8 mouse cellular contexts compared by ENCODE assay signal in genomic region chr12:85341131-85341530, GRCm38 (mm10). TPM values are rescaled to one million over a fixed set of nuclear protein-coding genes. Genes with fewer than 3 reads are reported as not detected.
A peak's percentile ranks its signal among the peaks of the same experiment; 100 is the strongest.
DNase-seq lines count a peak whose midpoint lies in the region; ATAC-seq lines count a peak whose summit lies in the region.

No protein-coding gene starts in this region.

- H3K4me3 ChIP-seq in heart, embryonic 11.5 days (ENCODE audit: low read depth, low read length) = no peak overlapping the region
- no peak overlapping the region for H3K4me3 ChIP-seq in embryonic facial prominence, embryonic 14.5 days (ENCODE audit: low read depth, low read length)

- no peak for ATAC-seq in heart, embryonic 11.5 days (replicated peaks; ENCODE audit: insufficient number of reproducible peaks, low FRiP score, low TSS enrichment)
- ATAC-seq in embryonic facial prominence, embryonic 14.5 days (ENCODE audit: low read depth) = 0 out of 2 replicates have a peak, but pooled peaks have one; percentile 20

- 60% methylated on average over 1 of the region's 1 CpGs for WGBS in heart, embryonic 11.5 days (ENCODE audit: insufficient replicate concordance)
- 50% methylated on average over 1 of the region's 1 CpGs for WGBS in embryonic facial prominence, embryonic 14.5 days

- no peaks in the 10 kb centered on the region for H3K9me3 ChIP-seq in heart, embryonic 11.5 days (replicated peaks; ENCODE audit: control insufficient read depth, low read length)
- no peaks in the 10 kb centered on the region for H3K9me3 ChIP-seq in embryonic facial prominence, embryonic 14.5 days (ENCODE audit: control insufficient read depth, low read length)

- H3K4me2 ChIP-seq in heart, embryonic 11.5 days = no peak overlapping the region
- H3K4me2 ChIP-seq in embryonic facial prominence, embryonic 14.5 days (ENCODE audit: low read depth, low read length) = no peak overlapping the region

- H3K27me3 ChIP-seq in heart, embryonic 11.5 days (ENCODE audit: control insufficient read depth, insufficient read depth, low read length) = no peaks in the 10 kb centered on the region
- H3K27me3 ChIP-seq in embryonic facial prominence, embryonic 14.5 days (replicated peaks; ENCODE audit: control insufficient read depth, insufficient read depth, low read length) = no peaks in the 10 kb centered on the region

- H3K36me3 ChIP-seq in heart, embryonic 11.5 days (ENCODE audit: control insufficient read depth, insufficient read depth, low read length) = peaks cover 6% of the 10 kb centered on the region; the same call in 1 of the 2 replicates
- H3K36me3 ChIP-seq in embryonic facial prominence, embryonic 14.5 days (ENCODE audit: control insufficient read depth, insufficient read depth, low read length) = peaks cover 23% of the 10 kb centered on the region

- no peak overlapping the region for H3K9ac ChIP-seq in heart, embryonic 11.5 days (ENCODE audit: low read depth, low read length)
- no peak overlapping the region for H3K9ac ChIP-seq in embryonic facial prominence, embryonic 14.5 days (ENCODE audit: low read depth, low read length)

- no peak overlapping the region for H3K27ac ChIP-seq in heart, embryonic 11.5 days (ENCODE audit: low read depth, low read length)
- no peak overlapping the region for H3K27ac ChIP-seq in embryonic facial prominence, embryonic 14.5 days (replicated peaks; ENCODE audit: low read depth, low read length)

- peaks cover 19% of the 10 kb centered on the region for H3K4me1 ChIP-seq in heart, embryonic 11.5 days (ENCODE audit: control insufficient read depth, insufficient read depth, low read length)
- peaks cover 6% of the 10 kb centered on the region; the same call in 1 of the 2 replicates for H3K4me1 ChIP-seq in embryonic facial prominence, embryonic 14.5 days (ENCODE audit: control insufficient read depth, insufficient read depth, low read length)

- peak; percentile 42 to 80 for DNase-seq in heart, adult 18-20 months
- DNase-seq in thymus, postnatal 0 days (ENCODE audit: low spot score) = peak; percentile 79
- no peak for DNase-seq in thymus, postnatal 36 days
- peak; percentile 93 for DNase-seq in embryonic facial prominence, embryonic 14.5 days (ENCODE audit: low spot score)
- DNase-seq in lung, postnatal 36 days = peak; percentile 86
- DNase-seq in yolk sac, embryonic 10.5 days (ENCODE audit: low spot score) = peak; percentile 42
- DNase-seq in frontal cortex, postnatal 25 days (ENCODE audit: low spot score in 2 of 2) = no peak

RNA-seq across cellular contexts. Expression of gene Nek9, which starts 2.0 kb away (rescaled TPM):
- total RNA-seq in heart, adult 18-20 months (2021) = 100 to 1,000 TPM; 119 to 125 TPM
- polyA plus RNA-seq in heart, embryonic 11.5 days (2014; fragmentation: Nextera tagmentation; extraction: Ambion mirVana) = 10.5 and 15.6 TPM in 2 replicates
- polyA plus RNA-seq in thymus, postnatal 0 days (2015; fragmentation: Nextera tagmentation; extraction: Ambion mirVana) = 12.7 and 13.1 TPM in 2 replicates
- polyA plus RNA-seq in embryonic facial prominence, embryonic 14.5 days (2014; fragmentation: Nextera tagmentation; extraction: Ambion mirVana) = 19.4 and 21.2 TPM in 2 replicates

RNA-seq across cellular contexts. Expression of gene Tmed10, which starts 33.5 kb away (rescaled TPM):
- total RNA-seq in heart, adult 18-20 months (2021) = 100 to 1,000 TPM; 168 to 175 TPM
- 330 and 334 TPM in 2 replicates for polyA plus RNA-seq in heart, embryonic 11.5 days (2014; fragmentation: Nextera tagmentation; extraction: Ambion mirVana)
- polyA plus RNA-seq in thymus, postnatal 0 days (2015; fragmentation: Nextera tagmentation; extraction: Ambion mirVana) = 231 and 242 TPM in 2 replicates
- polyA plus RNA-seq in embryonic facial prominence, embryonic 14.5 days (2014; fragmentation: Nextera tagmentation; extraction: Ambion mirVana) = 358 and 372 TPM in 2 replicates

RNA-seq across cellular contexts. Expression of gene Zc2hc1c, which starts 52.7 kb away (rescaled TPM):
- total RNA-seq in heart, adult 18-20 months (2021) = 1 to 10 TPM; 1.7 to 2.3 TPM
- 0.69 and 0.93 TPM in 2 replicates for polyA plus RNA-seq in heart, embryonic 11.5 days (2014; fragmentation: Nextera tagmentation; extraction: Ambion mirVana)
- polyA plus RNA-seq in thymus, postnatal 0 days (2015; fragmentation: Nextera tagmentation; extraction: Ambion mirVana) = 0.23 and 0.29 TPM in 2 replicates
- polyA plus RNA-seq in embryonic facial prominence, embryonic 14.5 days (2014; fragmentation: Nextera tagmentation; extraction: Ambion mirVana) = 1.4 and 1.8 TPM in 2 replicates

RNA-seq across cellular contexts. Expression of gene Acyp1, which starts 52.9 kb away (rescaled TPM):
- total RNA-seq in heart, adult 18-20 months (2021) = 10 to 100 TPM; 20.5 to 25.2 TPM
- 68.6 and 70.6 TPM in 2 replicates for polyA plus RNA-seq in heart, embryonic 11.5 days (2014; fragmentation: Nextera tagmentation; extraction: Ambion mirVana)
- 122 and 136 TPM in 2 replicates for polyA plus RNA-seq in thymus, postnatal 0 days (2015; fragmentation: Nextera tagmentation; extraction: Ambion mirVana)
- polyA plus RNA-seq in embryonic facial prominence, embryonic 14.5 days (2014; fragmentation: Nextera tagmentation; extraction: Ambion mirVana) = 39.8 and 49.1 TPM in 2 replicates

Comparison
In these comparisons a context has a peak if more than half of its experiments do, and no peak if none do; other contexts are left out.
1. DNase-seq: peak in heart, adult 18-20 months (2 of 2), thymus, postnatal 0 days (single experiment), embryonic facial prominence, embryonic 14.5 days (single experiment), lung, postnatal 36 days (single experiment) and yolk sac, embryonic 10.5 days (single experiment); none in thymus, postnatal 36 days (0 of 2) and frontal cortex, postnatal 25 days (0 of 2).